In genomic region chr4:25285002-25285401, GRCm38 (mm10) we compare ENCODE assay signal across 20 mouse cellular contexts. TPM values are rescaled to one million over a fixed set of nuclear protein-coding genes. Genes with fewer than 3 reads are reported as not detected.
"Had no signal": no experiment of that assay in that cellular context is flagged by ENCODE, and none has a peak within 500 bp of the region (broad histone marks: within the 10 kb centered on the region; RNA-seq: fewer than 3 reads in every experiment).

No protein-coding gene starts in this region.

RNA-seq across cellular contexts. Expression of gene Fhl5, which starts 42.3 kb away (rescaled TPM):
- total RNA-seq: hematopoietic stem cell, adult 5-6 weeks had no signal
- polyA plus RNA-seq: heart, embryonic 10.5 days; heart, embryonic 11.5 days; heart, embryonic 12.5 days; heart, embryonic 13.5 days; heart, embryonic 14.5 days; heart, embryonic 15.5 days; heart, embryonic 16.5 days; heart, postnatal 0 days; hindbrain, embryonic 10.5 days; hindbrain, embryonic 11.5 days; hindbrain, embryonic 12.5 days; hindbrain, embryonic 13.5 days; hindbrain, embryonic 15.5 days; hindbrain, embryonic 16.5 days; inflammation-experienced regulatory T-cells, adult 6 months; kidney, adult 2 months; kidney, embryonic 14.5 days; kidney, embryonic 15.5 days; kidney, embryonic 16.5 days had no signal
